Mouse (Mus musculus) megakaryocyte, embryonic 14.5 days (primary cell): ENCODE results near the gene Map4k2.

ENCODE experiments used
- FLI1 ChIP-seq: IDR thresholded peaks from 2 replicates; pipeline ENCODE4 v1.6.1; 2012; ENCODE audit warnings: low read length, inconsistent platforms, mixed read lengths
- GATA1 ChIP-seq: IDR thresholded peaks from 3 replicates; pipeline ENCODE4 v1.6.1; 2012; ENCODE audit warnings: mixed read lengths, low read length, inconsistent platforms, borderline replicate concordance

DNA sequence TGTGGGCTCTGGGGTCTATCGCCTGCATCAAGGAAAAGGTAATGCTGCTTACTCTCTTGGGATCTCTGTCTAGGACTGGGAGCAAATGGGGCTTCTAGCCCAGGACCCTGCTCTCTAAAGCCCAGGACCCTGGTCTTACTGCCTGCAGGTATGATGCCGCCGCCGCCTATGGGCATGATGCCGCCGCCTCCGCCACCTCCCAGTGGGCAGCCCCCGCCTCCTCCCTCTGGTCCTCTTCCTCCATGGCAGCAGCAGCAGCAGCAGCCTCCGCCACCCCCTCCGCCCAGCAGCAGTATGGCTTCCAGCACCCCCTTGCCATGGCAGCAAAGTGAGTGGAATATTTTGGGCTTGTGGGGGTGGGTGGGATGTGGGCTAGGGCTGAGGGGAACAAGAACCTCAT, 33.6 kb downstream of the Map4k2 start:
- TF ChIP-seq GATA1, result no peak
- TF ChIP-seq FLI1, result no peak
